In the genomic region with DNA sequence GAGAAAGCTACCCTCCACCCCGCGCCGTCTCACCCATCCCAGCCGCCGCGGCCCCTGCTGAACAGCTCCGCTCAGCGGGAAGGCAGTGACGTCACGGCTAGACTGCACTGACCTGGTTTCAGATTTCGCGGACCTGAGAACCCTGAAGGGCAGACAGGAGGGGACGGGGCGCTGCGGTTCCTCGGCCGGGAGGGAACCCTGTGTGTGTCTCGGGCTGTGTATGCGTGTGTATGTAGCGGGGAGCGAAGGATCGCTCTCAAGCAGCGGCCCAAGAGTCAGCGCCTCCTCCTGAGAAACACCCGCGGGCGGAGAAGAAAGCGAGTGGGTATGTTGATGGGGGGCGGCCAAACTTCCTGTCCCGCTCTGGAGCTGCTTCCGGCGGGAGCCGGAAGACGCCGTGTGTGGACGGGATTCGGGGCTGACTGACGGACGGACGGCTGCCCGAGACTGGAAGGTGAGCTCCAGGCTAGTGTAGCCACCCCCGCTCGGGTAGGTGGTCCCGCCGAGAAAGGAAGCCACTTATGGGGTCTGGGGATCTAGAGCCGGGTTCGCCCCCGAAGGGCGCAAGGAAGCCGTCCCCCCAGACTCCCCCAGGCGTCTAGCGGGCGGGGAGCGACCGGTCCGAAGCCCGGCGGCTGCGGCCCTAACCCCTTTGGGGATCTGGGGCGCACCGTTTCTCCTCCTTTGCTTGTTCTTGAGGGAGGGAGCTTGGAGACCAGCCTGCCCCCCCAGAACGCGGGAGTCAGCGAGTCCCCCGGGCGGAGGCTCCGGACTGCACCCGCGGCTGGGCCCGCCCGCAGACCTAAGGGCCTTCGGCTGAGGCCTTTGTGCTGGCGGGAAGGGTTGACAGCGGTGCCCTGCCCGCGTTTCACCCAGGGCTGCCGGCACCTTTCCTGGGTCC, we compare ENCODE assay signal across 8 mouse cellular contexts. TPM values are rescaled to one million over a fixed set of nuclear protein-coding genes. Genes with fewer than 3 reads are reported as not detected.
A peak's percentile ranks its signal among the peaks of the same experiment; 100 is the strongest.
DNase-seq lines count a peak whose midpoint lies in the region; ATAC-seq and TF ChIP-seq lines count a peak whose summit lies in the region.

Gene Zfp410 (plus strand): TSS at position 132 of the 901 bp plus-strand sequence.

- TF ChIP-seq CTCF in liver, adult 2 months (IDR thresholded peaks at IDR 0.05; ENCODE audit: low read depth, low read length): no peak; the same call in 1 of the 2 replicates

- H3K9ac ChIP-seq in heart, embryonic 11.5 days (ENCODE audit: low read depth, low read length): peak within 1 kb of the TSS; percentile 97
- peak within 1 kb of the TSS; percentile 97 for H3K9ac ChIP-seq in kidney, embryonic 16.5 days (replicated peaks; ENCODE audit: low read length)
- H3K9ac ChIP-seq in liver, adult 2 months (ENCODE audit: low read depth, low read length): peak within 1 kb of the TSS; percentile 91

- TF ChIP-seq POLR2A in liver, adult 2 months (IDR thresholded peaks at IDR 0.05; ENCODE audit: extremely low read depth, insufficient read depth, low read length): peak; percentile 42; the same call in 1 of the 2 replicates
- TF ChIP-seq POLR2A in myocyte (IDR thresholded peaks at IDR 0.05; ENCODE audit: insufficient read length, low read depth): peak; percentile 74

- no peaks in the 10 kb centered on the region for H3K9me3 ChIP-seq in heart, embryonic 11.5 days (replicated peaks; ENCODE audit: control insufficient read depth, low read length)
- H3K9me3 ChIP-seq in kidney, embryonic 16.5 days (ENCODE audit: low read length): no peaks in the 10 kb centered on the region

- H3K4me2 ChIP-seq in heart, embryonic 11.5 days: peak within 1 kb of the TSS; percentile 67
- peak within 1 kb of the TSS; percentile 83 for H3K4me2 ChIP-seq in kidney, embryonic 16.5 days (replicated peaks; ENCODE audit: low read depth, low read length)
- peak within 1 kb of the TSS; percentile 92 for H3K4me2 ChIP-seq in myocyte (ENCODE audit: low read depth)

- peaks cover 13% of the 10 kb centered on the region; the same call in 1 of the 2 replicates for H3K79me2 ChIP-seq in liver, adult 2 months (ENCODE audit: control insufficient read depth, insufficient read depth, low read length)
- H3K79me2 ChIP-seq in myocyte (ENCODE audit: control insufficient read depth, insufficient read depth): peaks cover 48% of the 10 kb centered on the region

- no peaks in the 10 kb centered on the region; the same call in 1 of the 2 replicates for H3K36me3 ChIP-seq in heart, embryonic 11.5 days (ENCODE audit: control insufficient read depth, insufficient read depth, low read length)
- no peaks in the 10 kb centered on the region for H3K36me3 ChIP-seq in kidney, embryonic 16.5 days (ENCODE audit: insufficient read depth, low read length)
- peaks cover 7% of the 10 kb centered on the region; the same call in 1 of the 2 replicates for H3K36me3 ChIP-seq in liver, adult 2 months (ENCODE audit: control insufficient read depth, insufficient read depth, low read length)
- H3K36me3 ChIP-seq in myocyte (ENCODE audit: control insufficient read depth, insufficient read depth): no peaks in the 10 kb centered on the region
- no peaks in the 10 kb centered on the region for H3K36me3 ChIP-seq in splenic B cell, adult 2 months (ENCODE audit: control insufficient read depth, insufficient read depth, low read length, poor library complexity, severe bottlenecking)

- H3K4me1 ChIP-seq in heart, embryonic 11.5 days (ENCODE audit: control insufficient read depth, insufficient read depth, low read length): peaks cover 7% of the 10 kb centered on the region
- peaks cover 17% of the 10 kb centered on the region for H3K4me1 ChIP-seq in kidney, embryonic 16.5 days (ENCODE audit: insufficient read depth, low read length)
- H3K4me1 ChIP-seq in liver, adult 2 months (ENCODE audit: control insufficient read depth, insufficient read depth, low read length): peaks cover 3% of the 10 kb centered on the region

- peak; percentile 87 for ATAC-seq in erythroblast, adult 5-6 weeks (replicated peaks; ENCODE audit: low FRiP score, poor library complexity, severe bottlenecking)
- peak; percentile 93 for ATAC-seq in heart, embryonic 11.5 days (replicated peaks; ENCODE audit: insufficient number of reproducible peaks, low FRiP score, low TSS enrichment)
- peak; percentile 97 for ATAC-seq in kidney, embryonic 16.5 days (ENCODE audit: low FRiP score, low TSS enrichment)

- peak within 1 kb of the TSS; percentile 97 for H3K4me3 ChIP-seq in heart, embryonic 11.5 days (ENCODE audit: low read depth, low read length)
- peak within 1 kb of the TSS; percentile 99 for H3K4me3 ChIP-seq in kidney, embryonic 16.5 days (ENCODE audit: low read length)
- H3K4me3 ChIP-seq in liver, adult 2 months (ENCODE audit: insufficient read depth, low read depth, low read length): peak within 1 kb of the TSS; percentile 90
- H3K4me3 ChIP-seq in myocyte: peak within 1 kb of the TSS; percentile 96

- H3K27me3 ChIP-seq in heart, embryonic 11.5 days (ENCODE audit: control insufficient read depth, insufficient read depth, low read length): no peaks in the 10 kb centered on the region
- H3K27me3 ChIP-seq in kidney, embryonic 16.5 days (ENCODE audit: insufficient read depth, low read length): no peaks in the 10 kb centered on the region
- H3K27me3 ChIP-seq in liver, adult 2 months (ENCODE audit: control insufficient read depth, insufficient read depth, low read length): no peaks in the 10 kb centered on the region
- no peaks in the 10 kb centered on the region for H3K27me3 ChIP-seq in myocyte (ENCODE audit: control insufficient read depth, insufficient read depth, insufficient read length)
- H3K27me3 ChIP-seq in splenic B cell, adult 2 months (ENCODE audit: control insufficient read depth, insufficient read depth, low read length, poor library complexity, severe bottlenecking): no peaks in the 10 kb centered on the region

- H3K27ac ChIP-seq in heart, embryonic 11.5 days (ENCODE audit: low read depth, low read length): peak within 1 kb of the TSS; percentile 84
- H3K27ac ChIP-seq in kidney, embryonic 16.5 days (ENCODE audit: low read length): peak within 1 kb of the TSS; percentile 98
- H3K27ac ChIP-seq in liver, adult 2 months (replicated peaks; ENCODE audit: insufficient read depth, low read depth, low read length): peak within 1 kb of the TSS; percentile 95

- peak; percentile 75 to 76 for DNase-seq in B cell, adult 2 months
- peak; percentile 93 for DNase-seq in brain, adult 2 months (ENCODE audit: low read depth, low spot score)
- DNase-seq in liver, adult 2 months (ENCODE audit: extremely low read depth, low read depth, low spot score): peak; percentile 80
- DNase-seq in splenic B cell, adult 2 months (ENCODE audit: low read depth, low spot score): peak; percentile 76

- under 1% methylated on average over 77 of the region's 77 CpGs for WGBS in heart, embryonic 11.5 days (ENCODE audit: insufficient replicate concordance)
- WGBS in kidney, embryonic 16.5 days: under 1% methylated on average over 76 of the region's 77 CpGs
- WGBS in liver, adult 2 months: under 1% methylated on average over 77 of the region's 77 CpGs

- H3ac ChIP-seq in myocyte (ENCODE audit: control insufficient read depth, insufficient read length): peak within 1 kb of the TSS; percentile 30

TF ChIP-seq in myocyte, 11 proteins besides CTCF, POLR2A, EP300 and RAD21:
- no peak for TF ChIP-seq USF1 (IDR thresholded peaks at IDR 0.05; ENCODE audit: low read depth)
- TF ChIP-seq SRF (IDR thresholded peaks at IDR 0.05; ENCODE audit: control insufficient read depth, insufficient read length, low read depth): no peak
- TF ChIP-seq TCF12 (IDR thresholded peaks at IDR 0.05; ENCODE audit: insufficient read depth, poor library complexity, severe bottlenecking): no peak
- peak in 1 of 3 experiments; percentile 22 for TF ChIP-seq MYOD1 (IDR thresholded peaks at IDR 0.05; ENCODE audit: control insufficient read depth in 1 of 3, insufficient read length in 2 of 3, low read depth in 2 of 3)
- peak; percentile 1 for TF ChIP-seq REST (IDR thresholded peaks at IDR 0.05; ENCODE audit: insufficient read depth, insufficient read length)
- peak in 1 of 3 experiments; percentile 20 for TF ChIP-seq MYOG (IDR thresholded peaks at IDR 0.05; ENCODE audit: control insufficient read depth in 1 of 3, insufficient read depth in 1 of 3, insufficient read length in 2 of 3, low read depth in 2 of 3)
- TF ChIP-seq E2F4 (IDR thresholded peaks at IDR 0.05; ENCODE audit: insufficient read depth): peak; percentile 45
- no peak for TF ChIP-seq MAX (IDR thresholded peaks at IDR 0.05; ENCODE audit: low read depth)
- TF ChIP-seq POLR2AphosphoS2 (IDR thresholded peaks at IDR 0.05; ENCODE audit: insufficient read length, low read depth): peak; percentile 87
- TF ChIP-seq TCF3 (IDR thresholded peaks at IDR 0.05; ENCODE audit: insufficient read length, low read depth): no peak
- TF ChIP-seq CEBPB (IDR thresholded peaks at IDR 0.05; ENCODE audit: insufficient read depth, poor library complexity, severe bottlenecking): no peak

RNA-seq across cellular contexts. Expression of gene Zfp410, which starts in this region (rescaled TPM):
- 20.2 and 28.4 TPM in 2 replicates for total RNA-seq in erythroblast, adult 5-6 weeks (2015; ENCODE audit: low replicate concordance)
- 25.0 and 32.6 TPM in 2 replicates for total RNA-seq in erythroblast, adult 5-6 weeks (2017; ENCODE audit: low replicate concordance)
- 56.0 and 58.0 TPM in 2 replicates for polyA plus RNA-seq in heart, embryonic 11.5 days (2014; fragmentation: Nextera tagmentation; extraction: Ambion mirVana)
- 85.5 and 93.7 TPM in 2 replicates for polyA plus RNA-seq in kidney, embryonic 16.5 days (2015; fragmentation: Nextera tagmentation; extraction: Ambion mirVana)
- 20.4 and 23.2 TPM in 2 replicates for total RNA-seq in liver, adult 2 months (2014; rRNA removed)
- 11.8 and 12.5 TPM in 2 replicates for polyA plus RNA-seq in liver, adult 2 months (2012; rRNA removed)
- polyA plus RNA-seq in myocyte (2012; fragmentation: generic; extraction: Trizol): 18.7 TPM

Comparison
In these comparisons a context has a peak if more than half of its experiments do, and no peak if none do; other contexts are left out.
1. Peak in every context shown above with its lines: DNase-seq, ATAC-seq, H3K4me3 ChIP-seq and H3K27ac ChIP-seq.